Mouse (Mus musculus): ENCODE measurements around the gene Grap.

Grap gene

GRCm38 (mm10) chr11:61685119-61685725 is 32.2 kb downstream of the Grap start:
- DNase-seq: no peak

DNA sequence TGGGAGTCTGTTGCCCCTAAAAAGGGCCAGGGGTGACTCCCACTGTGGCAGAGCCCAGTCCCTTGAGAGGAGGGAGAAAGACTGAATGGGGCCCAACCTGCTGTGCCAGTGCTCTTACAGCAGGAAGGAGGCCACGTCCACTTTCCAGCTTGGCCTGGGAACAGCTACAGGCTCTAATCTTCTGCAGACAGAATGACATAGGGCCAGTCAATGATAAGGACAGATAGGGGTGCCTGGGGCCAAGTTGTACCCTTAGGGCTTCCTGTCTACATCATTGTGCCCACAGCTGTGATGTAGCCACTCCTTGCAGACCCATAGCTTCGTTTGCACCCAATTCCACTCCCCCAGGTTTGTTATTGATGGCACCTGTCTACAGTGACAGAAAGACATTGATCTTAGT is 33.1 kb downstream of the Grap start:
- no peak for DNase-seq

- no peak for DNase-seq
Measured at GRCm38 (mm10) chr11:61686906-61687453, 33.9 kb downstream of the Grap start.

- no peak for DNase-seq
Measured at GRCm38 (mm10) chr11:61687595-61687994, 34.5 kb downstream of the Grap start.

DNA sequence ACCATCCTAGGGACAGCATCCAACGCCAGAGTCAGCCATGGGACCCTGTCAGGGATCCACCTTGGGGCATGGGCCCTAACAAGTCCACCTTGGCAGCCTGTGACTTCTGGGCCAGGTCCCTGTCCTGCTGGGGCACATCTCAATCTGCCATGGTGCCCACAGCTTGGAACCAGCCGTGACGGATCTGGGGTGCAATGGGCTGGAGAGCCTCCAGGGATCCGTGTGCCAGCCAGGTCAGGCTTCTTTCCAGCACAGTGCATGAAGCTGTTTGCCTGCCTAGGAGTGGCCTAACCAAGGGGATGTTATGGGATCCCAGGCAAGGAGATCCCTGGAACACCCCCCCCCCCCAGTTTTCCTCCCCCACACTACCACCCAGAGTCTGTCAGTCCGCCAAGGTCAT is 39.9 kb downstream of the Grap start:
- DNase-seq: peak; percentile 82

DNA sequence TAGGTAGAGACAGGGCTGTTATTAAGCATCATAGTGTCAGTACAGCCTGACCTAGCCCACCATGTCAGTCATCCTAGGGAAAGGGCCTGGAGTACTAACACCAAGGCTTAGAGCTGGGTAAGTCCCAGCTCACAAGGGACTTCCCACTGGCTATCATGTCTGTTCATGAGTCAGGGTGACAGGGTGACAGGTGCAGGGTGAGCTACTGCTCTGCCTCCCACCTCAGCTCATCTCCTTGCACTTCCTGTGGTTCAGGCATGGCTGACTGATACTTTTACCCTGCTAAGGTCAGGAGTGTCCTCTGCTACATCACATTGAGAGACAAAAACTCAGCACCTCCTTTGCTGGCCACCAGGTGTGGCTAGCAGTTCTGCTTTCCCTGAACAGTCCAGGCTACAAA is 45.8 kb downstream of the Grap start:
- DNase-seq: no peak

- DNase-seq: no peak
Measured at GRCm38 (mm10) chr11:61699460-61699859, 46.4 kb downstream of the Grap start.

- peak; percentile 66 for DNase-seq
Measured at GRCm38 (mm10) chr11:61699933-61700332, 46.9 kb downstream of the Grap start.

DNA sequence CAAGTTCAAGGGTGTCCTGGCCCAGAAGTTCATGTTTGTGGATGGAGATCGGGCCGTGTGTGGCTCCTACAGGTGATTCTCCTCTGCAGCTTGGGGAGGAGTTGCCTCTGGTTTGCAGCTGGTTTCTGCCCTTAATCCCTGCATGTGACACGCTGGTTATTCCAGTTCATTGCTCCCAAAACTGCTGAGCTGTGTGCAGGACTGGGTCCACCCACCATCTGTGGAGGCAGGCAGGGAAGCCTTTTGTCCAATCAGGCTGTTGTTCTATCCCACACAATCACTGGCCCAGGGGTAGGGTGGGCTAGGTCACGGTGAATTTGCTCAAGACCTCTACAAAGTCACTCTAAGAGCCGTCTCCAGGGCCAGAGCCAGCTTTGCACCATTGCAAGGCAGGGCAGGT is 48.6 kb downstream of the Grap start:
- no peak for DNase-seq

- DNase-seq: peak; percentile 30
Measured at GRCm38 (mm10) chr11:61702494-61702893, 49.4 kb downstream of the Grap start.

GRCm38 (mm10) chr11:61705581-61705980 is 52.5 kb downstream of the Grap start:
- no peak for DNase-seq

DNA sequence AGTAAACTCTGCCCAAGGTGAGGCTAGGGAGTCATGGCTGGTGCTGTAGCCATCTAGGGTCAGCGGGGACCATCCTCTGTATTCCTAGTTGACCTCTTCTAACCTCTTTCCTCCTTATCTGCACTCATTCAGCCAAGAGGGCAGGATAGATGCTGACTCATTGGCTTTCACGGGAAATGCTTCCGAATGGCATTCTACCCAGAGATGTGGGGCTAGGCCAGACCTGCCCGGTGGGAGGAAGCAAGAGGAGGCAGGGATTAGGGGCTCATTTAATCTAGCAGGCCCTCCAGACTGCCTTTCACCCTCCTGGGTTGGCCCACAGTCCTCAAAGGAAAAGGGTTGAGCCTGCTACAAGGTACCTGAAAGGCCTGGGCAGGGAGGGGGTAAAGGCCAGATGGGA is 53.2 kb downstream of the Grap start:
- DNase-seq: no peak

DNA sequence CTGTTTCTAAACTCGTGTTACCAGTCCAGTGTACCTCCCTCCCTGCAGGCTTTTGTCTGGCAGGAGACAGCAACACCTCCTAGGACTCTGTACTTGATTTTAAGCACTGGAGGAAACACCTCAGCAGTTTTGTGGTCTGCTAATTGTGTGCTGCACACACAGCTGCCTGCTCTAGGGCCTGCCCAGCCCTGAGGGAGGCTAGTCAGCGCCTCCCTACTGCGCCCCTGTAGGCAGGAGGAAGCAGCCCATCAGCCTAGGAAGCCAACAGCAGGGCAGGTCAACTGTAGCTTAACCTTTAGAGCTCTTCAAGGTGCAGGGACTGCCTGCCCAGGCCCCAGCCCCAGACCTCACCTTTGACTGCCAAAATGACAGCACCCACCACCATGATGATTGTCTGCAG is 55.9 kb downstream of the Grap start:
- DNase-seq: no peak

DNA sequence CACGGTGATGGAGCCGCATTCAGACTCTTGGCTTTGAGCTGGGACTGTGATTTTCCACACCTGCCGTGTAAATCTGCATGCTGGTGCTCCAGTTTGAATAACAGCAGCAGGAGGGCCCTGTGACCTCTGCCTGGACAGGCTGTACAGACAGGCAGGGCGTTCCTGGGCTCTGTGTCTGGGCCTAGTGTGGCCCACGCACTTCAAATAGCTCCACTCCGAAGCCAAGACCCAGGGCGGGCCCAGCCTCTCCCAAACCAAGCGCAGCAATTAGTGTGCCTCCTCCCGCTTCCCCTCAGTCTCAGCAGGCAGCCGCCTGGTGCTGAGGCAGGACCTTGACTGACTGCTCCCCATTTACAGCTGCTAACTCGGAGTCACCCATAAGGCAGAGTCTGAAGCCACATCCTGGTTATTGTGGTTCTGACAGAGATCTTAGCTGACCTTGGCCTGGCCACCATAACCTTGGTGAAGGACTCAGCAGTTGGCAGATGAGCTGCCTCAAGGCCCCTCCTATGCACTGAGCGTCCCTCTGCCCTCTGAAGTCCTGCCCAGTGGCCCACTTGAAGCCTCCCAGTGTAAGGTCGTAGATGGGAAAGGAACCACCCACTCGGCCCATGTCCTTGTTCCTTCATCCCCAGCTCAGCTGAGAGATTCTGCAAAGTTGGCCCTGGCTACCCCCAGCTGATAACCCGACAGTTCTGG is 60.2 kb downstream of the Grap start:
- DNase-seq: no peak

DNA sequence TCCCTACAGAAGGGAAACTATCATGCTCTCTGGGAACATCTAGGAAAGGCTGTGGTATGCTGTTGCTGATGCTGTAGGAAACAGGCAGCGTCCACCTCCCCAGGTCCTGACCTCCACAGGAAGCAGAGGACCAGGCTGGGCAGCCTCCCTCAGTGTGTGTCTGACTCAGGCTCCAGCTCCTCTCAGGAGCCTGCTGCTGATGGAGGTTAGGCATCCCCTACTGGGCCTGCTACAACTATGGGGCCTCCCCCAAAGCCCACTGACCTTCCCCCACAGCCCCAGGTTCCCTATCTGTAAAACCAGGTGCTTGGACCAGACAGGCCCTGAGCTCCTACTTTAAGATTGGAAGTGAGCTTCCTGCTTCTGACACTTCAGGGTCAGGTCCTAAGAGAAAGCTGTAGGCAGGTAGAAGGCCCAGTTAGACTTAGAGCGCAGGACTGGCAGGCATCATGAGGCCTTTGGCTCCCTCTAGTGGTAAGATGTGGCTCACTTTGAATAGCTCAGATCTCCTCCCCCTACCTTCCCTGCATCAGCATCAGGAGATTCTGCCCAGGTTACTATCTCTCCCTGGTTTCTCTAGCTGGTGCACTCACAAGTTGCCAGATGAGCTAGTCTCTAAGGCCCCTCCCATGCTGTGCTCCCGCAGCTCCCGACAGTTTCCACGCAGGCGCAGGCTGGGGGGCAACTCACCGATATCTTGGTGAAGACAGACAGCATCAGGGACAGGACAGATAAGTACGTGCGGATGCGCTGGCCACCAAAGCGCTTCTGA is 61.5 kb downstream of the Grap start:
- peak; percentile 88 for DNase-seq

DNA sequence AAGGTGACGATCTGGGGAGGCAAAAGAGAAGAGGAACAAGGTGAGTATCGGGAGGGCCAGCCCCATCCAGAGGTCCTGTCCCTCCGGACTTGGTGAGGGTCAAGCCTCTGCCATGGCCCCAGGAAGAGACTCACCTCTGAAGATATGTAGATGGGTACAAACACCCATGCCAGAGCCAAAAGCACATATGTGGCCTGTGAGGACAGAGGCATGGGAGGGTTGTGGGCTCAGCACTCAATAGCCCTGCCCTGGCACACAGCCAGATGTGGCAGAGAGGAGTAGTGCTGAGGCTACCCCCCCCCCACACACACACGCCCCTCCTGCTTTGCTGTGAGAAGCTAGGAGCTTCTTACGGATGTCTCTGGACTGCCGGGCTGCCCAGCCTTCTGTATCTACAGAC is 62.1 kb downstream of the Grap start:
- DNase-seq: no peak

- DNase-seq: no peak
Measured at GRCm38 (mm10) chr11:61717990-61718389, 64.9 kb downstream of the Grap start.

- DNase-seq: no peak
Measured at GRCm38 (mm10) chr11:61719387-61719786, 66.3 kb downstream of the Grap start.

GRCm38 (mm10) chr11:61719826-61720225 is 66.8 kb downstream of the Grap start:
- DNase-seq: no peak

- no peak for DNase-seq
Measured at GRCm38 (mm10) chr11:61720636-61721035, 67.6 kb downstream of the Grap start, which contains the start of gene Slc5a10. Gene Slc5a10, minus strand, starts transcription at chr11:61720826.

DNA sequence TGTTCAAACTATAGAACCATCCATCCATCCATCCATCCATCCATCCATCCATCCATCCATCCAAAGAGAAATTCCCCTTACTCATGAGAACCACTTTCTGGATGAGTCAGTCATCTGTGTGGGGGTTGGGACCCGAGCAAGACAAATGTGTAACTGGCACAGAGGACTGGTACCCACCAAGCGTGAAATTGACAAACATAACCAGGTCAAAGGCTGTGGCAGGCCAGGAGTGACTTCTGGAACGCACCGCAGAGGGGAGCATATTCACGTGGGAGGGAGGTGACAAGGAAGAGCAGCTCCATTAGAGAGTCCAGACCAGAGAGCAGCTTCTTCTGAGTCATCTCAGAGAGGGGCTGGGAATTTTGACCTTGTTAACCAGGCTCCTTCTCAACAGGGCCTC is 69.0 kb downstream of the Grap start:
- no peak for DNase-seq

Measured in cerebellum, adult 9-10 months (tissue).